Comparison of ENCODE assay signal across 12 mouse cellular contexts in genomic region chr2:92750672-92751071, GRCm38 (mm10).
DNase-seq lines count a peak whose midpoint lies in the region; ATAC-seq lines count a peak whose summit lies in the region.
"Had no signal": no experiment of that assay in that cellular context is flagged by ENCODE, and none has a peak within 500 bp of the region (broad histone marks: within the 10 kb centered on the region; RNA-seq: fewer than 3 reads in every experiment).

No protein-coding gene starts in this region.

- no peaks in the 10 kb centered on the region for H3K9me3 ChIP-seq in heart, embryonic 15.5 days (replicated peaks)
- no peaks in the 10 kb centered on the region for H3K9me3 ChIP-seq in heart, embryonic 11.5 days (replicated peaks; ENCODE audit: control insufficient read depth, low read length)
- H3K9me3 ChIP-seq in kidney, embryonic 15.5 days (replicated peaks) = no peaks in the 10 kb centered on the region
- H3K9me3 ChIP-seq: heart, embryonic 12.5 days; megakaryocyte, embryonic 14.5 days had no signal

- ATAC-seq in heart, embryonic 15.5 days (replicated peaks; ENCODE audit: insufficient number of reproducible peaks, insufficient read depth, low FRiP score, low read depth) = 0 out of 2 replicates have a peak, but pooled peaks have one; percentile 13
- ATAC-seq in heart, embryonic 11.5 days (replicated peaks; ENCODE audit: insufficient number of reproducible peaks, low FRiP score, low TSS enrichment) = no peak
- ATAC-seq in kidney, embryonic 15.5 days (replicated peaks; ENCODE audit: low FRiP score) = peak; percentile 47

- H3K27ac ChIP-seq in heart, embryonic 15.5 days = no peak overlapping the region
- H3K27ac ChIP-seq in heart, embryonic 11.5 days (ENCODE audit: low read depth, low read length) = no peak overlapping the region
- H3K27ac ChIP-seq in kidney, embryonic 15.5 days = peak overlapping the region; percentile 48; the same call in 1 of the 2 replicates

- no peaks in the 10 kb centered on the region for H3K36me3 ChIP-seq in heart, embryonic 15.5 days
- no peaks in the 10 kb centered on the region for H3K36me3 ChIP-seq in heart, embryonic 11.5 days (ENCODE audit: control insufficient read depth, insufficient read depth, low read length)
- no peaks in the 10 kb centered on the region for H3K36me3 ChIP-seq in kidney, embryonic 15.5 days
- H3K36me3 ChIP-seq: heart, embryonic 12.5 days had no signal

- H3K9ac ChIP-seq in heart, embryonic 15.5 days = no peak overlapping the region
- H3K9ac ChIP-seq in heart, embryonic 11.5 days (ENCODE audit: low read depth, low read length) = no peak overlapping the region
- H3K9ac ChIP-seq in kidney, embryonic 15.5 days = no peak overlapping the region
- H3K9ac ChIP-seq: heart, embryonic 12.5 days had no signal

- H3K4me3 ChIP-seq in heart, embryonic 15.5 days = no peak overlapping the region
- H3K4me3 ChIP-seq in heart, embryonic 11.5 days (ENCODE audit: low read depth, low read length) = no peak overlapping the region
- no peak overlapping the region for H3K4me3 ChIP-seq in kidney, embryonic 15.5 days (replicated peaks)
- H3K4me3 ChIP-seq: heart, embryonic 12.5 days; megakaryocyte, embryonic 14.5 days had no signal

- 0 out of 2 replicates have a peak, but pooled peaks cover 3% of the 10 kb centered on the region for H3K27me3 ChIP-seq in heart, embryonic 15.5 days
- no peaks in the 10 kb centered on the region for H3K27me3 ChIP-seq in heart, embryonic 11.5 days (ENCODE audit: control insufficient read depth, insufficient read depth, low read length)
- no peaks in the 10 kb centered on the region for H3K27me3 ChIP-seq in kidney, embryonic 15.5 days
- H3K27me3 ChIP-seq: heart, embryonic 12.5 days had no signal

- H3K4me1 ChIP-seq in heart, embryonic 15.5 days (replicated peaks) = 0 out of 2 replicates have a peak, but pooled peaks cover 3% of the 10 kb centered on the region
- no peaks in the 10 kb centered on the region for H3K4me1 ChIP-seq in heart, embryonic 11.5 days (ENCODE audit: control insufficient read depth, insufficient read depth, low read length)
- H3K4me1 ChIP-seq in kidney, embryonic 15.5 days = peaks cover 18% of the 10 kb centered on the region
- H3K4me1 ChIP-seq: heart, embryonic 12.5 days had no signal

- WGBS in heart, embryonic 15.5 days = 50% methylated on average over 4 of the region's 4 CpGs
- 58% methylated on average over 4 of the region's 4 CpGs for WGBS in heart, embryonic 11.5 days (ENCODE audit: insufficient replicate concordance)
- WGBS in kidney, embryonic 15.5 days = 26% methylated on average over 4 of the region's 4 CpGs

- peak; percentile 32 for DNase-seq in Muller cell, postnatal 12 days (ENCODE audit: inconsistent ontology term)
- peak; percentile 44 for DNase-seq in lung, postnatal 36 days
- DNase-seq in thymus, postnatal 14 days = no peak
- no peak for DNase-seq in urinary bladder, postnatal 36 days (ENCODE audit: low spot score in 2 of 2)
- no peak for DNase-seq in MN1 (ENCODE audit: low spot score)
- DNase-seq: cerebellum, adult 8-10 months; layer of hippocampus, adult 9-11 months had no signal

- H3K4me2 ChIP-seq in heart, embryonic 15.5 days = no peak overlapping the region
- H3K4me2 ChIP-seq in heart, embryonic 11.5 days = no peak overlapping the region
- H3K4me2 ChIP-seq in kidney, embryonic 15.5 days = no peak overlapping the region
- H3K4me2 ChIP-seq: heart, embryonic 12.5 days had no signal

Comparison
In these comparisons a context has a peak if more than half of its experiments do, and no peak if none do; other contexts are left out.
1. DNase-seq: peak in Muller cell, postnatal 12 days (single experiment) and lung, postnatal 36 days (single experiment); none in thymus, postnatal 14 days (single experiment), urinary bladder, postnatal 36 days (0 of 2) and MN1 (single experiment).